Mouse (Mus musculus): Measurements from ENCODE around the gene Ipo13. TPM values are rescaled to one million over a fixed set of nuclear protein-coding genes. Genes with fewer than 3 reads are reported as not detected.

Gene Ipo13
- polyA plus RNA-seq, 1 experiment from 2014 or later = 60.5 TPM

DNA sequence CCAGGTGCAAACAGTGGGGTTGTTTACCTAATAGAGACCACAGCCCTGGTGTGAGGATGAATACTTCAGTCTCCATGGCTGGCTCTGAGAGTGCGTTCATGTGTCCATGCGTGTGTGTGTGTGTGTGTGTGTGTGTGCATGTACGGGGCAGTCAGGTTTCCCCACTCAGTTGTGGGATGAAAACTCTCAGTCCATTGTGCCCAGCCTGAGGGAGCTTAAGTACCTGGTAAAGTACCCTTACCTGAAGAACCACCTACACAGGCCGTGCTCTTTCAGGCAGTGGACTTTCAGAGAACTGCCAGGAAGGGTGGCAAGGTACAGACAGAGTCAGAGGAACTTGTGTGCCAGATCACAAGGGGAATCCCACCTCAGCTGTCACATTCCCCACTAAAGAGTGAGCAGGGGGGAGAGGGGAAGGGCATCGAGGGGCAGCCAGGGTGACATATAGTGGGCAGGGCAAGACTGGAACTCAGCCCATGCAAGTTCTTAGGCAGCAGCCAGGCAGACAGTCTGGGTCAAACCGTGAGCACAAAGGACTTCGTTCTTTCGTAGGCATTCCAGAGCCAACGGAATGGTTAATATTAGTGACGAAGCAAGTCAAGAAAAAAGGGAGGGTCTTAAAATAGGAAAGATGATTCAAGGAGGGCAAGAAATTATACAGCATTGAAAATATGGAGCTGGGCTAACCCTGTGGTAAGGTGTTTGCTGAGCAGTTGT is 62.5 kb downstream of the Ipo13 start:
- Histone ChIP-seq H3K4me1 (peaks cover 19% of the 10 kb centered on the region), H3K36me3 (ENCODE audit: poor library complexity, severe bottlenecking) (peaks cover 5% of the 10 kb centered on the region; the same call in 1 of the 2 replicates), H3K4me2 (no peak overlapping the region), H3K9me3 (replicated peaks) (no peaks in the 10 kb centered on the region), H3K27me3 (no peaks in the 10 kb centered on the region), H3K4me3 (no peak overlapping the region), H3K9ac (no peak overlapping the region), H3K27ac (no peak overlapping the region)
- WGBS = 89% methylated on average over 10 of the region's 10 CpGs
- ATAC-seq = no peak

DNA sequence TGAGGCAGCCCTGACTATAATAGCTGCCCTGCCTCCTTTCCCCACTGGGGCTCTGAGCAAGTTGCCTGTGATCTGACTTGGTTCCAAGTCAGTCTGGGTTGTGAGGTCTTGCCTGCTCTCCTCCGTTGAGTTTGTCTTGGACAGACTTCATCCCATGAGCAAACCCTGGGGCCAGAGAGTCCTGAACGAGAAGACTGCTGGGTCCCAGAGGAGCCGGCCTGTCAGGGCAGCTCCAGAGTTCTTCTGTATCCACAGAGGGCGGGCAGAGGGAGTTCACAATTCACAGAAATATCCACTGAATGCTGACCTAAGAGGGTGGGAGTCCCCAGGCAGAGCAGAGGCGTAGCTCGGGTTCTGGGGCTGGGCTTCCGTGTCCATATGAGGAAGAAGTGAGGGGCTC is 63.9 kb downstream of the Ipo13 start:
- Histone ChIP-seq H3K4me2 (no peak overlapping the region), H3K4me1 (peaks cover 24% of the 10 kb centered on the region), H3K27ac (no peak overlapping the region), H3K36me3 (ENCODE audit: poor library complexity, severe bottlenecking) (no peaks in the 10 kb centered on the region), H3K27me3 (no peaks in the 10 kb centered on the region), H3K4me3 (no peak overlapping the region), H3K9me3 (replicated peaks) (no peaks in the 10 kb centered on the region), H3K9ac (no peak overlapping the region)
- 77% methylated on average over 7 of the region's 7 CpGs for WGBS
- no peak for ATAC-seq

DNA sequence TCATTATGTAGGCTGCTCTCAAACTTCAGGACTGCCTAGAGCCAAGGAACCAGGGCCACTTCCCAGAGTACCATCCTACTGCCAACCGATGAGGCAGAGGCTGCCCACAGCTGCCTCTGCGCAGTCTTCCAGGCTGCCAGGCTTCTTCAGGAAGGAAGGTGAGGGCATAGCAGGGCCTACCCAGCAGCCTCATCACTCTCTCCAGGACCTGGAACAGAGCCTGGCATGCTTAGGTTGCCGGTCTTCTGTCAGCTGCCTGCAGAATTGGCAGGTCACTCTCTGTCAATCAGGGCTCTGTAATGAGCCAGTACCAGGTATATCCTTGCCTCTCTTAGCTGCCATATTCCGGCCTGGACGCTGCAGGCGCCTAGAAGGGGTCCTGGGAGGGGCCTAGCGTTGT is 64.6 kb downstream of the Ipo13 start:
- Histone ChIP-seq H3K4me2 (no peak overlapping the region), H3K27ac (no peak overlapping the region), H3K9ac (no peak overlapping the region), H3K9me3 (replicated peaks) (no peaks in the 10 kb centered on the region), H3K27me3 (no peaks in the 10 kb centered on the region), H3K4me1 (peaks cover 23% of the 10 kb centered on the region), H3K4me3 (no peak overlapping the region), H3K36me3 (ENCODE audit: poor library complexity, severe bottlenecking) (no peaks in the 10 kb centered on the region)
- 73% methylated on average over 7 of the region's 7 CpGs for WGBS
- no peak for ATAC-seq

DNA sequence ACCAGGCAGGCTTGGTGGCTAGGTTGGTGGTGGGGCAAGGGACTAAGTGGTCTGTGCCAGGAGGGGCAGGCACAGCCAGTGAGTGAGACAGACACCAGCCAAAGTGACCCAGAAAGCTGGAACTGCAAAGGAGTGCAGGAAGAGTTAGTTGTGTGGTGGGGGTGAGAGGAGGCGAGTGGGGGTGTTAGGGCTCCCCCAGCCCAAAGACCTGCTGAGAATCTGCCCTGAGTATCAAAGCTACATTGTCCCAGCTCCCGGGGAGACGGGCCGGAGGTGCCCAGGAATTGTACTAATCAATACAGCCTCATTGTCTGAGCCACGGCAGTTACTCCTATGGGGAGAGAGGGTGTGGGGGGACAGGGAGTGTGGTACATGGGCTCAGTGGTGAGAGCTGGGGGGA is 65.3 kb downstream of the Ipo13 start:
- Histone ChIP-seq H3K4me1 (peaks cover 21% of the 10 kb centered on the region), H3K36me3 (ENCODE audit: poor library complexity, severe bottlenecking) (no peaks in the 10 kb centered on the region), H3K27me3 (no peaks in the 10 kb centered on the region), H3K9me3 (replicated peaks) (no peaks in the 10 kb centered on the region), H3K4me2 (0 out of 2 replicates have a peak overlapping the region, but pooled peaks have one; percentile 2), H3K9ac (no peak overlapping the region), H3K4me3 (no peak overlapping the region), H3K27ac (no peak overlapping the region)
- ATAC-seq = no peak
- 8% methylated on average over 5 of the region's 5 CpGs for WGBS

DNA sequence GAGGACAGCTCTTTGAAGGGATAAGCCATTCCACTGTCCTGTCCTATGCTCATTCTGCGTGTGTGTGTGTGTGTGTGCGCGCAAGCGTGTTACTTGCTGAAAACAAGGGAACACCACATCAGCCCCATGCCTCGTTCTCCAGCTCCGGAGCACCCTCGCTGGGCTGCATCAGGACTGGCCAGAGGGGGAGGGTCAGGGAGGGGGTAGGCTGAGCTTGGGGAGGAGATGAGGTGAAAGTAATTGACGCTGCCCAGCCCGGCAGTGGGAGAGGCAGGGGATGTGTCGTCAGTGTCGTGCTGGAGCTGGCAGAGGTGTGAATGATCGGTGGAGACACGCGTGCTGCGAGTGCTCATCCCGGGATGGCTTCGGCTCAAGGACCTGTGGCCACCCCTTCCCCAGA is 65.7 kb downstream of the Ipo13 start:
- Histone ChIP-seq H3K27me3 (no peaks in the 10 kb centered on the region), H3K27ac (no peak overlapping the region), H3K9me3 (replicated peaks) (no peaks in the 10 kb centered on the region), H3K4me3 (no peak overlapping the region), H3K4me2 (0 out of 2 replicates have a peak overlapping the region, but pooled peaks have one; percentile 10), H3K4me1 (peaks cover 21% of the 10 kb centered on the region), H3K9ac (0 out of 2 replicates have a peak overlapping the region, but pooled peaks have one; percentile 12), H3K36me3 (ENCODE audit: poor library complexity, severe bottlenecking) (no peaks in the 10 kb centered on the region)
- WGBS = 41% methylated on average over 17 of the region's 17 CpGs
- no peak for ATAC-seq

DNA sequence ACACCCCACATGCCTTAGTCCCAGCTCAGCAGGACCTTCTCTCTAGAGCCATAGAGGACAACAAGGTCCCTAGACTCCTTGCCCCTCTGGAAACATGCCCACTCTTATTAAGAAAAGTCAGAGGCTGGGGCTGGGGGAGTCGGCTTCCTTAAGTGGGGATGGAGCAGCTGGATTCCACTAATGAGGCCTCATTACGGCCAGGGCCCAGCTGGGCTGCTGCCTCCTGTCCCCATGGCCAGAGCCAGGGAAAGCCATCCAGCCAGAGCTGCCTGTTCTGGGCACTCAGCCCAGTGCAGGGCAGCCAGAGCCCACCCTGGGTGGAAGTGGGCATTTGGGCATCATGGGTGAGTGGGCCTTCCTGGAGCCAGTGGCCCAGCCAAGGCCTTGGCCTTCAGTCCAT is 67.8 kb downstream of the Ipo13 start:
- H3K9ac ChIP-seq = no peak overlapping the region; the same call in 1 of the 2 replicates
- 22% methylated on average over 2 of the region's 2 CpGs for WGBS
- ATAC-seq = no peak; the same call in 1 of the 2 replicates
- H3K27ac ChIP-seq = no peak overlapping the region
- no peaks in the 10 kb centered on the region for H3K36me3 ChIP-seq (ENCODE audit: poor library complexity, severe bottlenecking)
- H3K4me3 ChIP-seq = no peak overlapping the region
- no peaks in the 10 kb centered on the region for H3K9me3 ChIP-seq (replicated peaks)
- peaks cover 21% of the 10 kb centered on the region for H3K4me1 ChIP-seq
- no peaks in the 10 kb centered on the region for H3K27me3 ChIP-seq
- no peak overlapping the region for H3K4me2 ChIP-seq

DNA sequence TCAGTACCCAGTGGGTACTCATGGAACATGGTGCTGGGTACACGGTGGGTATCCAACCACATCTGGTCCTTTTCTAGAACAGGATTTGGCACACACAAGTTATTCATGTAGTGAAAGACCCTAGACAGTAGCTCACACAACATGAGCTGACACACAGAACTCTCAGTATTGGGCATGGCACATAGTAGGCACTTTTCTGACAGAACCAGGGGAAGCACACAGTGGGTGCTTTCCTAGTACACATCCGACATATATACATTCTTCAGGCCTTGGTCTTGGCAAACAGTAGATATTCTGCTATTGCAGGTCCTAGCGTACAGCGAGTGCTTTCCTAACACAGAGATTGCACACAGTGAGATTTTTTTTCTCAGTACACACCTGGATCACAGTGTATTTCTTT is 68.5 kb downstream of the Ipo13 start:
- Histone ChIP-seq H3K27me3 (no peaks in the 10 kb centered on the region), H3K4me2 (no peak overlapping the region), H3K4me3 (no peak overlapping the region), H3K36me3 (ENCODE audit: poor library complexity, severe bottlenecking) (no peaks in the 10 kb centered on the region), H3K9ac (no peak overlapping the region), H3K4me1 (peaks cover 21% of the 10 kb centered on the region), H3K9me3 (replicated peaks) (no peaks in the 10 kb centered on the region), H3K27ac (no peak overlapping the region)
- WGBS = 97% methylated on average over 4 of the region's 4 CpGs
- no peak for ATAC-seq

DNA sequence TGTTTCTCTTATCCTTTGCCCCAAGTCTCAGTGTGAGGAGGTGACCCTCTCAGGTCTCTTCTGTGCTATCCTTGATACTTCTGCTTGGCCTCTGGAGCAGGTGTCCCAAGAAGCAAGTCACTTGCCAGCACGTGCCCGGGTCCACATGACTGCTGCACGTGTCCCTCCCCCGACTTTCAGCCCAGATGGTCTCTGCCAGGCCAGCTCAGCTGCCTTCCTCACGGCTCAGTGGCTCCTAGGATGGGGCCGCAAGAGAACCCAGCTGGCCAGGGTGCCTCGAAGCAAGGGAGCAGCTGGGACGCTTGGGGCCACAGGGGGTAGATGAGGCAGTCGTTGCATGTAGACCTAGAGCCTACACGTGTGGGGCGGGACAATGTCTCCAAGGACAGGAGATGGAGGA is 69.5 kb downstream of the Ipo13 start:
- H3K9ac ChIP-seq = no peak overlapping the region
- H3K9me3 ChIP-seq (replicated peaks) = no peaks in the 10 kb centered on the region
- H3K27ac ChIP-seq = no peak overlapping the region
- H3K4me2 ChIP-seq = no peak overlapping the region
- 84% methylated on average over 11 of the region's 11 CpGs for WGBS
- H3K36me3 ChIP-seq (ENCODE audit: poor library complexity, severe bottlenecking) = no peaks in the 10 kb centered on the region
- ATAC-seq = no peak
- no peak overlapping the region for H3K4me3 ChIP-seq
- peaks cover 20% of the 10 kb centered on the region for H3K4me1 ChIP-seq
- no peaks in the 10 kb centered on the region for H3K27me3 ChIP-seq

Other genes starting within 250 kb of the Ipo13 start
- gene Dmap1, start 232.7 kb downstream of the Ipo13 start, polyA plus RNA-seq (2015; fragmentation: Nextera tagmentation; extraction: Ambion mirVana) = 73.6 and 76.7 TPM in 2 replicates
- gene Gm12845, start 190.6 kb downstream of the Ipo13 start, polyA plus RNA-seq (2015; fragmentation: Nextera tagmentation; extraction: Ambion mirVana) = not detected in 2 replicates
- not detected in 2 replicates for gene Klf17, start 149.4 kb downstream of the Ipo13 start, polyA plus RNA-seq (2015; fragmentation: Nextera tagmentation; extraction: Ambion mirVana)
- 7.8 and 7.9 TPM in 2 replicates for gene Slc6a9, start 80.5 kb downstream of the Ipo13 start, polyA plus RNA-seq (2015; fragmentation: Nextera tagmentation; extraction: Ambion mirVana)
- 1.2 and 2.1 TPM in 2 replicates for gene Ccdc24, start 42.4 kb downstream of the Ipo13 start, polyA plus RNA-seq (2015; fragmentation: Nextera tagmentation; extraction: Ambion mirVana)
- gene B4galt2, start 31.5 kb downstream of the Ipo13 start, polyA plus RNA-seq (2015; fragmentation: Nextera tagmentation; extraction: Ambion mirVana) = 28.7 and 32.0 TPM in 2 replicates
- 333 and 349 TPM in 2 replicates for gene Atp6v0b, start 27.7 kb downstream of the Ipo13 start, polyA plus RNA-seq (2015; fragmentation: Nextera tagmentation; extraction: Ambion mirVana)
- gene Dph2, start 23.0 kb downstream of the Ipo13 start, polyA plus RNA-seq (2015; fragmentation: Nextera tagmentation; extraction: Ambion mirVana) = 27.3 and 28.5 TPM in 2 replicates
- 0.21 and 0.31 TPM in 2 replicates for gene Artn, start 14.8 kb upstream of the Ipo13 start, polyA plus RNA-seq (2015; fragmentation: Nextera tagmentation; extraction: Ambion mirVana)
- 9.2 and 10.5 TPM in 2 replicates for gene St3gal3, start 219.9 kb upstream of the Ipo13 start, polyA plus RNA-seq (2015; fragmentation: Nextera tagmentation; extraction: Ambion mirVana)